Mouse (Mus musculus) ES-Bruce4 (cell line): ENCODE measurements around the gene Nmt2. TPM values are rescaled to one million over a fixed set of nuclear protein-coding genes. Genes with fewer than 3 reads are reported as not detected.

ENCODE experiments used
- H3K27ac ChIP-seq: 2 replicates; pipeline ENCODE4 v1.5.1; 2012; ENCODE audit warnings: low read length, inconsistent platforms; ENCODE audit not compliant: insufficient read depth
- H3K27me3 ChIP-seq: 2 replicates; pipeline ENCODE4 v1.6.1; 2012; ENCODE audit warnings: mild to moderate bottlenecking, low read length, inconsistent platforms; ENCODE audit not compliant: control insufficient read depth, poor library complexity, insufficient read depth, severe bottlenecking
- H3K36me3 ChIP-seq: 2 replicates; pipeline ENCODE4 v1.6.1; 2012; ENCODE audit warnings: inconsistent platforms, mild to moderate bottlenecking, low read length, moderate library complexity; ENCODE audit not compliant: control insufficient read depth, poor library complexity, insufficient read depth, severe bottlenecking
- H3K4me1 ChIP-seq: one replicate; pipeline ENCODE4 v1.8.1; 2011; ENCODE audit warnings: low read length; ENCODE audit not compliant: control insufficient read depth, insufficient read depth
- H3K4me3 ChIP-seq: 2 replicates; pipeline ENCODE4 v1.5.1; 2011; ENCODE audit warnings: low read depth, mild to moderate bottlenecking, low read length
- H3K9ac ChIP-seq: 2 replicates; pipeline ENCODE4 v1.6.1; 2012; ENCODE audit warnings: low read depth, mild to moderate bottlenecking, inconsistent platforms; ENCODE audit not compliant: poor library complexity, severe bottlenecking
- H3K9me3 ChIP-seq: replicated peaks from 2 replicates; pipeline ENCODE4 v1.6.1; 2012; ENCODE audit warnings: mild to moderate bottlenecking, low read length, inconsistent platforms; ENCODE audit not compliant: control insufficient read depth, poor library complexity, insufficient read depth, severe bottlenecking
- CTCF ChIP-seq: IDR thresholded peaks from one replicate; pipeline ENCODE4 v1.8.1; 2011; ENCODE audit warnings: low read depth, low read length
- EP300 ChIP-seq: IDR thresholded peaks from 2 replicates; pipeline ENCODE4 v1.6.1; 2011; ENCODE audit warnings: low read depth, low read length; ENCODE audit not compliant: insufficient read depth
- POLR2A ChIP-seq: IDR thresholded peaks from one replicate; pipeline ENCODE4 v1.8.1; 2011; ENCODE audit warnings: low read length; ENCODE audit not compliant: insufficient read depth
- polyA plus RNA-seq: library from polyadenylated mRNA; stranded (reverse); fragments of >200 nt; gene quantifications from 2 replicates; pipeline ENCODE4 v1.2.4, GENCODE M21; 2011; ENCODE audit warnings: low read depth; ENCODE audit not compliant: missing spikeins, insufficient read depth, insufficient read length

The Nmt2 gene
- polyA plus RNA-seq, 1 experiment = 119 TPM

DNA sequence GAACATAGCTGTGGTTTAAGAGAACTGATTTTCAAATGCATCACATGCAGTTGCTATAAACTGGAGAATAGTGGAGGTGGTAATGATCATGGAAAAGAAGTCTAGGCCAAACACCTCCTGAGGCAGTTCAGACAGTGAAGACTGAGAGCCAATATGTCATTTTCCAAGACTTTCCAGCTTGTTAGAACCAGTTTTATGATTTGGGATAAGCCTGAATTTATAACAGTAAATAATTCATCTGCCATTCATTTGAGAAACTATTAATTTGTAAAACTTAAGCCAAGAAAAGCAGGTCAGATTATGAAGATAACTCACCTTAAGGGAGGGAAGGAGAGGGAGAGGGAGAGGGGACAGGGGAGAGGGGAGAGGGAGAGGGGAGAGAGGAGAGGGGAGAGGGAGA lies 69.1 kb downstream of the Nmt2 start:
- TF ChIP-seq CTCF = no peak
- no peak for TF ChIP-seq EP300
- no peak for TF ChIP-seq POLR2A
- no peaks in the 10 kb centered on the region for H3K27me3 ChIP-seq
- H3K4me1 ChIP-seq = no peaks in the 10 kb centered on the region
- H3K27ac ChIP-seq = no peak overlapping the region
- H3K36me3 ChIP-seq = no peaks in the 10 kb centered on the region
- no peak overlapping the region for H3K4me3 ChIP-seq
- H3K9me3 ChIP-seq = no peaks in the 10 kb centered on the region
- H3K9ac ChIP-seq = no peak overlapping the region

GRCm38 (mm10) chr2:3355793-3356192 lies 71.8 kb downstream of the Nmt2 start:
- Histone ChIP-seq H3K27ac (no peak overlapping the region), H3K27me3 (no peaks in the 10 kb centered on the region)
- TF ChIP-seq EP300 (no peak), POLR2A (no peak), CTCF (no peak)

GRCm38 (mm10) chr2:3356311-3356710 lies 72.3 kb downstream of the Nmt2 start:
- Histone ChIP-seq H3K9me3 (no peaks in the 10 kb centered on the region), H3K27ac (no peak overlapping the region), H3K4me1 (no peaks in the 10 kb centered on the region), H3K4me3 (no peak overlapping the region), H3K36me3 (no peaks in the 10 kb centered on the region), H3K9ac (no peak overlapping the region), H3K27me3 (no peaks in the 10 kb centered on the region)
- no peak for TF ChIP-seq EP300
- TF ChIP-seq CTCF = no peak
- TF ChIP-seq POLR2A = no peak

More at GRCm38 (mm10) chr2:3355793-3356192, 71.8 kb downstream of the Nmt2 start:
- H3K36me3 ChIP-seq = no peaks in the 10 kb centered on the region
- no peaks in the 10 kb centered on the region for H3K4me1 ChIP-seq
- no peak overlapping the region for H3K4me3 ChIP-seq
- H3K9me3 ChIP-seq = no peaks in the 10 kb centered on the region
- H3K9ac ChIP-seq = no peak overlapping the region

DNA sequence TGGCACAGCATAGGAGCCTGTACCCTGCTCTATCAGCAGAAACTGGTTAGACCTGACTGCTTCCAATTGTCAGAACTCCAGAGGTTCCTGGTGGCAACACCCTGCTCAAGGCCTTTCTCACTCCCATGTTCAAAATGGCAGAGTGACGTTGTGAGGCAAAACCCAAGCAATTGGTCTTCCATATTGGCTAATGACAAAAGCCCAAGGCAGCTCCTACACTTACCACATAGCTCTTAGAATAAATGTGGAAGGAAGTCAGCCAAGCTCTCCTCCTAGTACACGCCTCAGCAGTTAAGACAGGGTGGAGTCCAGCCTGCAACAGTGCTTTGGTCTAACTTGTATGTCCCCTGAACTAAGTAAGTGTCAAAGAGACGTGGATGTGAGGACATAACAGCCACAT lies 73.9 kb downstream of the Nmt2 start:
- Histone ChIP-seq H3K4me1 (no peaks in the 10 kb centered on the region), H3K27me3 (no peaks in the 10 kb centered on the region), H3K9me3 (no peaks in the 10 kb centered on the region), H3K4me3 (no peak overlapping the region), H3K36me3 (no peaks in the 10 kb centered on the region), H3K9ac (no peak overlapping the region), H3K27ac (no peak overlapping the region)
- TF ChIP-seq EP300 = no peak
- TF ChIP-seq CTCF = no peak
- no peak for TF ChIP-seq POLR2A

- no peak for TF ChIP-seq POLR2A
- TF ChIP-seq CTCF = no peak
- TF ChIP-seq EP300 = no peak
- H3K36me3 ChIP-seq = no peaks in the 10 kb centered on the region
Measured at GRCm38 (mm10) chr2:3361067-3361466, 77.1 kb downstream of the Nmt2 start.

DNA sequence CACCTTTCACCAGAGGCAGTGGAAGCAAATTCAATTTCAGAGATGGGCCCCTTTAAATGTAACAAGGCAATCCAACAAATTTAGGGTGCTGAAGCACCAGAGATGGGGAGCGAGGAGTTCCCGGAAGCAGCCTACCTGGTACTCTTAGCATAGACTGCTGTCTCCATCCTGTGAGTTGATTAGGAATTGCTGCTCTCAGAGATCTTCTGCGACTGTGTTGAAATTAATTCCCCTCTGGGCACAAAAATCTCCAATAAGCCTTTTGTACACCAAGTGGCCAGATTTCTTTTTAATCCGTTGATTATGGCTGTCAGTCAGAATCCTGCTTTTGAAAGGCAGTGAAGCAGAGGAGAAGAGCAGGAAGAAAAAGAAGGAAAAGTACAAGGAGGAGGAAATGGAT lies 81.1 kb downstream of the Nmt2 start:
- TF ChIP-seq POLR2A = no peak
- no peak for TF ChIP-seq CTCF
- no peak for TF ChIP-seq EP300
- Histone ChIP-seq H3K9ac (no peak overlapping the region), H3K27ac (no peak overlapping the region), H3K9me3 (no peaks in the 10 kb centered on the region), H3K36me3 (no peaks in the 10 kb centered on the region), H3K27me3 (0 out of 2 replicates have a peak, but pooled peaks cover 2% of the 10 kb centered on the region), H3K4me1 (no peaks in the 10 kb centered on the region), H3K4me3 (no peak overlapping the region)

More at GRCm38 (mm10) chr2:3361067-3361466, 77.1 kb downstream of the Nmt2 start:
- Histone ChIP-seq H3K9me3 (no peaks in the 10 kb centered on the region), H3K27ac (no peak overlapping the region), H3K27me3 (0 out of 2 replicates have a peak, but pooled peaks cover 2% of the 10 kb centered on the region), H3K9ac (no peak overlapping the region), H3K4me1 (no peaks in the 10 kb centered on the region), H3K4me3 (no peak overlapping the region)

Other genes starting within 250 kb of the Nmt2 start
- gene Fam171a1, start 170.0 kb upstream of the Nmt2 start, polyA plus RNA-seq = 7.7 and 7.9 TPM in 2 replicates
- 17.1 and 19.0 TPM in 2 replicates for gene Rpp38, start 48.4 kb downstream of the Nmt2 start, polyA plus RNA-seq
- 5.9 and 8.7 TPM in 2 replicates for gene Acbd7, start 52.0 kb downstream of the Nmt2 start, polyA plus RNA-seq
- not detected in 2 replicates for gene Olah, start 113.0 kb downstream of the Nmt2 start, polyA plus RNA-seq
- not detected in 2 replicates for gene Meig1, start 138.4 kb downstream of the Nmt2 start, polyA plus RNA-seq
- gene Dclre1c, start 139.9 kb downstream of the Nmt2 start, polyA plus RNA-seq = 14.7 and 15.2 TPM in 2 replicates
- 33.9 and 34.2 TPM in 2 replicates for gene Suv39h2, start 190.8 kb downstream of the Nmt2 start, polyA plus RNA-seq
- 4.4 and 4.7 TPM in 2 replicates for gene Gm45902, start 228.6 kb downstream of the Nmt2 start, polyA plus RNA-seq
- gene Hspa14, start 228.6 kb downstream of the Nmt2 start, polyA plus RNA-seq = 111 and 128 TPM in 2 replicates
- 0.79 and 1.4 TPM in 2 replicates for gene Cdnf, start 228.8 kb downstream of the Nmt2 start, polyA plus RNA-seq